Mouse (Mus musculus) midbrain, embryonic 16.5 days (tissue): ENCODE results near the gene Ccdc107. TPM values are rescaled to one million over a fixed set of nuclear protein-coding genes. Genes with fewer than 3 reads are reported as not detected.

ENCODE experiments used
- ATAC-seq: fragments of 200-750 bp; cut with Nextera tagmentation; 2 replicates; pipeline ENCODE4 v1.8.0; 2017; ENCODE audit warnings: moderate TSS enrichment
- H3K27ac ChIP-seq: fragments of 300-500 bp; sonication (generic); 2 replicates; pipeline ENCODE4 v1.5.1; 2014; ENCODE audit warnings: mild to moderate bottlenecking, low read length, mixed read lengths
- H3K27me3 ChIP-seq: fragments of 300-500 bp; sonication (generic); 2 replicates; pipeline ENCODE4 v1.6.1; 2014; ENCODE audit warnings: low read depth, low read length, mixed read lengths; ENCODE audit not compliant: control insufficient read depth, insufficient read depth
- H3K36me3 ChIP-seq: fragments of 300-500 bp; sonication (generic); 2 replicates; pipeline ENCODE4 v1.6.1; 2014; ENCODE audit warnings: mild to moderate bottlenecking, low read length, moderate library complexity, mixed read lengths; ENCODE audit not compliant: control insufficient read depth, insufficient read depth
- H3K4me1 ChIP-seq: fragments of 300-500 bp; sonication (generic); 2 replicates; pipeline ENCODE4 v1.6.1; 2014; ENCODE audit warnings: mild to moderate bottlenecking, low read length, mixed read lengths; ENCODE audit not compliant: control insufficient read depth, insufficient read depth
- H3K4me2 ChIP-seq: fragments of 300-500 bp; sonication (generic); 2 replicates; pipeline ENCODE4 v1.6.1; 2014; ENCODE audit warnings: mild to moderate bottlenecking, low read length, mixed read lengths
- H3K4me3 ChIP-seq: fragments of 300-500 bp; sonication (generic); 2 replicates; pipeline ENCODE4 v1.5.1; 2014; ENCODE audit warnings: low read depth, mild to moderate bottlenecking, low read length, moderate library complexity, mixed read lengths
- H3K9ac ChIP-seq: fragments of 300-500 bp; sonication (generic); 2 replicates; pipeline ENCODE4 v1.6.1; 2014; ENCODE audit warnings: low read depth, low read length, mixed read lengths
- H3K9me3 ChIP-seq: fragments of 300-500 bp; sonication (generic); replicated peaks from 2 replicates; pipeline ENCODE4 v1.6.1; 2014; ENCODE audit warnings: mild to moderate bottlenecking, low read length, mixed read lengths; ENCODE audit not compliant: control insufficient read depth, poor library complexity, severe bottlenecking
- WGBS: fragments of 180-500 bp; shearing (Covaris S2); extraction: QIAGEN DNeasy Blood & Tissue Kit; methylation state at CpG from one replicate; pipeline ENCODE4 v1.1.7; 2014; 5-methylcytosine and 5-hydroxymethylcytosine counted together
- polyA plus RNA-seq: library from polyadenylated mRNA; unstranded; fragments of >200 nt; fragmentation: Nextera tagmentation; extraction: Ambion mirVana; gene quantifications from 2 replicates; pipeline ENCODE4 v1.2.1, GENCODE M21; 2015

Gene Ccdc107
- 81.1 and 90.3 TPM in 2 replicates for polyA plus RNA-seq

GRCm38 (mm10) chr4:43492821-43493185 is at the start of gene Ccdc107:
Gene Ccdc107, plus strand, starts transcription at chr4:43492900.
- Histone ChIP-seq H3K36me3 (no peaks in the 10 kb centered on the region; the same call in 1 of the 2 replicates), H3K9ac (peak within 1 kb of the TSS; percentile 85), H3K4me3 (peak within 1 kb of the TSS; percentile 81), H3K9me3 (no peaks in the 10 kb centered on the region; the same call in 1 of the 2 replicates), H3K4me2 (peak within 1 kb of the TSS; percentile 74), H3K27me3 (no peaks in the 10 kb centered on the region), H3K27ac (peak within 1 kb of the TSS; percentile 93), H3K4me1 (peaks cover 13% of the 10 kb centered on the region)
- WGBS: 1% methylated on average over 25 of the region's 25 CpGs
- ATAC-seq: peak; percentile 98

GRCm38 (mm10) chr4:43443511-43443910 is 49.2 kb upstream of the Ccdc107 start:
- H3K36me3 ChIP-seq: peaks cover 33% of the 10 kb centered on the region
- peak overlapping the region; percentile 97 for H3K4me3 ChIP-seq
- no peaks in the 10 kb centered on the region for H3K9me3 ChIP-seq
- peak overlapping the region; percentile 76 for H3K4me2 ChIP-seq
- under 1% methylated on average over 28 of the region's 28 CpGs for WGBS
- peak overlapping the region; percentile 100 for H3K9ac ChIP-seq
- peaks cover 13% of the 10 kb centered on the region for H3K4me1 ChIP-seq
- H3K27me3 ChIP-seq: no peaks in the 10 kb centered on the region
- H3K27ac ChIP-seq: peak overlapping the region; percentile 90
- ATAC-seq: no peak

- WGBS: 91% methylated on average over 13 of the region's 13 CpGs
Observed at GRCm38 (mm10) chr4:43447251-43447650, 45.4 kb upstream of the Ccdc107 start.

GRCm38 (mm10) chr4:43448554-43448953 is 44.1 kb upstream of the Ccdc107 start:
- no peak overlapping the region for H3K4me2 ChIP-seq
- no peak overlapping the region for H3K4me3 ChIP-seq
- ATAC-seq: no peak
- no peak overlapping the region for H3K9ac ChIP-seq
- H3K36me3 ChIP-seq: peaks cover 34% of the 10 kb centered on the region
- no peak overlapping the region for H3K27ac ChIP-seq
- 85% methylated on average over 3 of the region's 3 CpGs for WGBS
- peaks cover 15% of the 10 kb centered on the region for H3K4me1 ChIP-seq
- no peaks in the 10 kb centered on the region for H3K9me3 ChIP-seq
- H3K27me3 ChIP-seq: peaks cover 3% of the 10 kb centered on the region; the same call in 1 of the 2 replicates

More at GRCm38 (mm10) chr4:43447251-43447650, 45.4 kb upstream of the Ccdc107 start:
- H3K4me2 ChIP-seq: no peak overlapping the region
- H3K27me3 ChIP-seq: no peaks in the 10 kb centered on the region
- H3K9me3 ChIP-seq: no peaks in the 10 kb centered on the region
- no peak overlapping the region for H3K4me3 ChIP-seq
- no peak overlapping the region for H3K27ac ChIP-seq
- H3K4me1 ChIP-seq: peaks cover 13% of the 10 kb centered on the region
- no peak overlapping the region for H3K9ac ChIP-seq
- H3K36me3 ChIP-seq: peaks cover 34% of the 10 kb centered on the region
- no peak for ATAC-seq

GRCm38 (mm10) chr4:43452315-43452714 is 40.4 kb upstream of the Ccdc107 start:
- peaks cover 3% of the 10 kb centered on the region; the same call in 1 of the 2 replicates for H3K27me3 ChIP-seq
- no peak for ATAC-seq
- H3K4me1 ChIP-seq: peaks cover 7% of the 10 kb centered on the region
- no peak overlapping the region for H3K9ac ChIP-seq
- H3K27ac ChIP-seq: no peak overlapping the region
- H3K4me3 ChIP-seq: no peak overlapping the region
- no peak overlapping the region for H3K4me2 ChIP-seq
- peaks cover 12% of the 10 kb centered on the region for H3K36me3 ChIP-seq
- H3K9me3 ChIP-seq: no peaks in the 10 kb centered on the region
- 67% methylated on average over 11 of the region's 11 CpGs for WGBS

GRCm38 (mm10) chr4:43453413-43453812 is 39.3 kb upstream of the Ccdc107 start:
- Histone ChIP-seq H3K4me3 (no peak overlapping the region), H3K27ac (no peak overlapping the region), H3K36me3 (0 out of 2 replicates have a peak, but pooled peaks cover 2% of the 10 kb centered on the region), H3K27me3 (peaks cover 3% of the 10 kb centered on the region; the same call in 1 of the 2 replicates), H3K9me3 (no peaks in the 10 kb centered on the region), H3K9ac (peak overlapping the region; percentile 46; the same call in 1 of the 2 replicates), H3K4me1 (peaks cover 7% of the 10 kb centered on the region), H3K4me2 (peak overlapping the region; percentile 42)
- no peak for ATAC-seq
- WGBS: 0% methylated on average over 15 of the region's 18 CpGs

- Histone ChIP-seq H3K4me3 (no peak within 1 kb of the TSS), H3K27ac (no peak within 1 kb of the TSS), H3K9ac (peak within 1 kb of the TSS; percentile 46; the same call in 1 of the 2 replicates), H3K4me2 (peak within 1 kb of the TSS; percentile 42), H3K4me1 (peaks cover 7% of the 10 kb centered on the region), H3K36me3 (no peaks in the 10 kb centered on the region), H3K9me3 (no peaks in the 10 kb centered on the region), H3K27me3 (peaks cover 3% of the 10 kb centered on the region; the same call in 1 of the 2 replicates)
- ATAC-seq: no peak
- WGBS: 33% methylated on average over 20 of the region's 20 CpGs
Observed at GRCm38 (mm10) chr4:43454041-43454836, 38.5 kb upstream of the Ccdc107 start, which contains the start of gene Cd72. Gene Cd72, minus strand, starts transcription at chr4:43454628.

GRCm38 (mm10) chr4:43456470-43456869 is 36.2 kb upstream of the Ccdc107 start:
- no peak overlapping the region for H3K27ac ChIP-seq
- no peak overlapping the region for H3K4me2 ChIP-seq
- 30% methylated on average over 4 of the region's 4 CpGs for WGBS
- ATAC-seq: no peak
- no peaks in the 10 kb centered on the region for H3K9me3 ChIP-seq
- H3K4me3 ChIP-seq: no peak overlapping the region
- no peaks in the 10 kb centered on the region for H3K36me3 ChIP-seq
- H3K4me1 ChIP-seq: peaks cover 7% of the 10 kb centered on the region
- peaks cover 3% of the 10 kb centered on the region; the same call in 1 of the 2 replicates for H3K27me3 ChIP-seq
- H3K9ac ChIP-seq: no peak overlapping the region

GRCm38 (mm10) chr4:43457124-43457523 is 35.6 kb upstream of the Ccdc107 start:
- Histone ChIP-seq H3K9me3 (no peaks in the 10 kb centered on the region), H3K4me1 (peaks cover 7% of the 10 kb centered on the region), H3K27ac (no peak overlapping the region), H3K4me3 (no peak overlapping the region), H3K27me3 (peaks cover 3% of the 10 kb centered on the region; the same call in 1 of the 2 replicates), H3K4me2 (no peak overlapping the region), H3K9ac (no peak overlapping the region), H3K36me3 (no peaks in the 10 kb centered on the region)
- WGBS: 20% methylated on average over 8 of the region's 8 CpGs
- ATAC-seq: no peak
